Mouse (Mus musculus): ENCODE data around the gene Nell1. TPM values are rescaled to one million over a fixed set of nuclear protein-coding genes. Genes with fewer than 3 reads are reported as not detected.

The Nell1 gene
- polyA plus RNA-seq, 1 experiment from 2014 or later: 14.6 TPM

DNA sequence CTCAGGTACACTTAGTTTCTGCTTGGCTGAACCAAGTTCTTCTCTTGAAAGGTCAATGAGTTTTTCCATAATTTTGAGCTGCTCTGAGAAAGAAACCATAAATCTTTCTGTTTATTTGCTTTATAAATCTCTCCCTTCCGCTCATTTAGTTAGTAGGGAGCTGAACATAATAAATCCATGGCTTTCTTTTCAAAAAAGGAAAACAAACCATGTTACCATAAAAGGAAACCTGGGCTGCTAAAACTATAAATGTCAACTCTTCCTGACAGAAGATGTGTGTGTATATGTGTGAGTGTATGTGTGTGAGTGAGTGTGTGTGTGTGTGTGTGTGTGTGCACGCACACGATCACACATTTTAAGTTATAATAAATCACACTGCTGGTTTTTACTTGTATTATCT lies 320.8 kb downstream of the Nell1 start:
- Histone ChIP-seq H3K4me1 (ENCODE audit: control insufficient read depth, insufficient read depth, low read length) (no peaks in the 10 kb centered on the region), H3K9ac (ENCODE audit: low read depth, low read length) (no peak overlapping the region), H3K27ac (ENCODE audit: low read depth, low read length) (no peak overlapping the region), H3K4me2 (replicated peaks; ENCODE audit: low read depth, low read length) (no peak overlapping the region), H3K27me3 (ENCODE audit: control insufficient read depth, insufficient read depth, low read length) (no peaks in the 10 kb centered on the region), H3K4me3 (ENCODE audit: low read length) (no peak overlapping the region), H3K36me3 (ENCODE audit: control insufficient read depth, insufficient read depth, low read length) (no peaks in the 10 kb centered on the region), H3K9me3 (ENCODE audit: control insufficient read depth, low read length) (no peaks in the 10 kb centered on the region)
- WGBS: 34% methylated on average over 3 of the region's 3 CpGs
- ATAC-seq (ENCODE audit: low FRiP score, low TSS enrichment): peak; percentile 55; the same call in 1 of the 2 replicates

DNA sequence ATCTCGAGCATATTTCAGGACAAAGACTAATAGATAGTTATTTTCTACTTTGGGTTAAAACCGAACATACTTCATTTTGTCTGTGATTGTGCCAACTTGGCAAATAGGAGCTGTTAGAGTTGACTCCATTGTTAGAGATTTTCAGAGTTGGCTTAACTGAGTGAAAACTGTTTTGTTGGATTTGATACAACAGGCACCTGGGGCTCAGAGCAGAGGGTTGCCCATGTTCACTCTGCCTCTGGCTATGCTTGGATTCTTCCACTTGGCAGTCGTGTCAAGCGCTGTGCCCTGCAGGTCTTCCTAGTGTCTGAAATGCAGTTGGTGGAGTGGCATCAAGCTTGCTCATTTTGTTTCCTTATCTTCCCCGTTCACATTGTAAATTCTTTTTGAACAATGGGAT lies 363.6 kb downstream of the Nell1 start:
- H3K4me1 ChIP-seq (ENCODE audit: control insufficient read depth, insufficient read depth, low read length): no peaks in the 10 kb centered on the region
- 84% methylated on average over 5 of the region's 5 CpGs for WGBS
- H3K4me3 ChIP-seq (ENCODE audit: low read length): no peak overlapping the region
- H3K27me3 ChIP-seq (ENCODE audit: control insufficient read depth, insufficient read depth, low read length): no peaks in the 10 kb centered on the region
- no peak overlapping the region for H3K9ac ChIP-seq (ENCODE audit: low read depth, low read length)
- H3K4me2 ChIP-seq (replicated peaks; ENCODE audit: low read depth, low read length): no peak overlapping the region
- ATAC-seq (ENCODE audit: low FRiP score, low TSS enrichment): no peak
- H3K27ac ChIP-seq (ENCODE audit: low read depth, low read length): no peak overlapping the region
- H3K9me3 ChIP-seq (ENCODE audit: control insufficient read depth, low read length): no peaks in the 10 kb centered on the region
- no peaks in the 10 kb centered on the region for H3K36me3 ChIP-seq (ENCODE audit: control insufficient read depth, insufficient read depth, low read length)

DNA sequence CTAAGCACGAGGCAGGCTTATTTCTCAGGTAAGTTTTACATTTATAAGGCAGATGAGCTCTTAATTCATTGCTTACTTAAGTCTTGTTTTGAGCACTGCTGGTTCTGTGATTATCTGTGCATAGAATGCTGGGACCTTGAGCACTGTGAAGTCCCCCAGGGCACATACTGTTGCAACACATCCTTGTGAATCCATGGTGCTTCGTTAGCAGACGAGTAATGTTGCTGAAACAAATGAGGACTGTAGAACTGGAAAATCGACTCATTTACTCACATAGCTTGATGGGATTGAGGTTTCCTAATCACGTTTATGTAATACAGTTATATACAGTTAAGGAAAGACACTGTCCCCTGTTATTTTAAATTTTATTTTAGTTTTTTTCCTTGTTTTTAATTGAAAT lies 364.1 kb downstream of the Nell1 start:
- Histone ChIP-seq H3K4me2 (replicated peaks; ENCODE audit: low read depth, low read length) (no peak overlapping the region), H3K27ac (ENCODE audit: low read depth, low read length) (no peak overlapping the region), H3K27me3 (ENCODE audit: control insufficient read depth, insufficient read depth, low read length) (no peaks in the 10 kb centered on the region), H3K9ac (ENCODE audit: low read depth, low read length) (no peak overlapping the region), H3K4me1 (ENCODE audit: control insufficient read depth, insufficient read depth, low read length) (no peaks in the 10 kb centered on the region), H3K36me3 (ENCODE audit: control insufficient read depth, insufficient read depth, low read length) (no peaks in the 10 kb centered on the region), H3K4me3 (ENCODE audit: low read length) (no peak overlapping the region), H3K9me3 (ENCODE audit: control insufficient read depth, low read length) (no peaks in the 10 kb centered on the region)
- WGBS: 80% methylated on average over 5 of the region's 5 CpGs
- ATAC-seq (ENCODE audit: low FRiP score, low TSS enrichment): no peak

DNA sequence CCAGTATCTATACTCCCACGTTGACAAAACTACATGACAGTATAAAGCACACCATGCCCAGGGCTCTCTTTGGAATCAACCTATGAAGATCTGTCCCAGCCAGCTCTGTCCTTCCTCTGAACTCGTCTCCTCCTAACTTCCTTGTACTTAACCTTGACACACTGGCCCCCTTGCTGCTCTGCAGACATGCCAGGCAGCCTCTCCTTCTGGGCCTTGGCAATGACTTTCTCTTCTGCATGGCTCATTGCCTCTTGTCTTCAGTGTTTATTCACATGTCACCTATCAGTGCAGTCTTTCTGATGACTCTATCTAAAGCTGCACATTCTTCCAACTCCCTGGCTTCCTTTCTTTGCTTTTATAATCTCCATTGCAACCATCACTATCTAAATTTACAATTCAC lies 376.9 kb downstream of the Nell1 start:
- Histone ChIP-seq H3K9me3 (ENCODE audit: control insufficient read depth, low read length) (no peaks in the 10 kb centered on the region), H3K36me3 (ENCODE audit: control insufficient read depth, insufficient read depth, low read length) (no peaks in the 10 kb centered on the region), H3K4me1 (ENCODE audit: control insufficient read depth, insufficient read depth, low read length) (no peaks in the 10 kb centered on the region), H3K4me3 (ENCODE audit: low read length) (no peak overlapping the region), H3K9ac (ENCODE audit: low read depth, low read length) (no peak overlapping the region), H3K27ac (ENCODE audit: low read depth, low read length) (no peak overlapping the region), H3K4me2 (replicated peaks; ENCODE audit: low read depth, low read length) (no peak overlapping the region), H3K27me3 (ENCODE audit: control insufficient read depth, insufficient read depth, low read length) (no peaks in the 10 kb centered on the region)
- 29% methylated on average over 2 of the region's 2 CpGs for WGBS
- peak; percentile 90 for ATAC-seq (ENCODE audit: low FRiP score, low TSS enrichment)

DNA sequence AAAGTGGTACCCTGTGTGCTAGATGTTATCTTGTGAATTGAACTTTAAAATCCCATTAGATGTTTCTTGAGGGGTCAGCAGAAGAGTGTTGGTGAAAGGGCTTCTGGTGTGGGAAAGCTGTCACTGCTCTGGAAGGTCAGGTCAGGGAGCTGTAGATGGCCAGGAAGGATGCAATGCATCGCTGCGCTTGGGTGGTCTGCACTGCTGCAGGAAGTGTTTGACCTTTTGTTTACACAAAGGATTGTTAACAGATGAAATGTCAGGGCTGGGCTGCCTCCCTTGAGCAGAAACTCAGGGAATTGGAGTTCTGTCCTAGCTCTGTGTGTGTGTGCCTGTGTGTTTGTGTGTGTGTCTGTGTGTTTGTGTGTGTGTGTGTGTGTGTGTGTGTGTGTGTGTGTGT lies 382.5 kb downstream of the Nell1 start:
- no peak overlapping the region for H3K27ac ChIP-seq (ENCODE audit: low read depth, low read length)
- H3K4me2 ChIP-seq (replicated peaks; ENCODE audit: low read depth, low read length): no peak overlapping the region
- H3K27me3 ChIP-seq (ENCODE audit: control insufficient read depth, insufficient read depth, low read length): no peaks in the 10 kb centered on the region
- no peaks in the 10 kb centered on the region for H3K36me3 ChIP-seq (ENCODE audit: control insufficient read depth, insufficient read depth, low read length)
- no peak overlapping the region for H3K4me3 ChIP-seq (ENCODE audit: low read length)
- WGBS: 0% methylated on average over 2 of the region's 2 CpGs
- H3K9me3 ChIP-seq (ENCODE audit: control insufficient read depth, low read length): no peaks in the 10 kb centered on the region
- ATAC-seq (ENCODE audit: low FRiP score, low TSS enrichment): peak; percentile 91
- no peak overlapping the region for H3K9ac ChIP-seq (ENCODE audit: low read depth, low read length)
- H3K4me1 ChIP-seq (ENCODE audit: control insufficient read depth, insufficient read depth, low read length): no peaks in the 10 kb centered on the region

DNA sequence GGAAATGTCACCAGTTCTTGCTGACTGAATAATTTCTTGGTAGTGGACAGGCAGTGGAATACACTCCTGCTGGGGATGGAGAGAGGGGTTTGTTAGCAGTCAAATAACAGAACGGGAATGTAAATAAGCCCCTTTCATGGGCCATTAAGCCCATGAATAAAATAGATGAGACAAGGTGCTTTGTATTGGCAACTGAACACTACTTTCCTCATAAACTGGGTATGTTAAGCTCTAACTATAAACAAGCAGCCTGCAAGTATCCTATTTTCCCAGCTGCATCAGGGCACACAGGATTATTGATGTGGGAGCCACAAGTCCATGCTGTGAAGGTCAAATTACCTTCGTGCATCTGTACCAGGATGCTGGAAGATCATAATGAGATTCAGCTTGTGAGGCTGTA lies 387.4 kb downstream of the Nell1 start:
- WGBS: 11% methylated on average over 2 of the region's 2 CpGs
- Histone ChIP-seq H3K36me3 (ENCODE audit: control insufficient read depth, insufficient read depth, low read length) (no peaks in the 10 kb centered on the region), H3K27me3 (ENCODE audit: control insufficient read depth, insufficient read depth, low read length) (no peaks in the 10 kb centered on the region), H3K9me3 (ENCODE audit: control insufficient read depth, low read length) (no peaks in the 10 kb centered on the region), H3K27ac (ENCODE audit: low read depth, low read length) (no peak overlapping the region), H3K4me1 (ENCODE audit: control insufficient read depth, insufficient read depth, low read length) (no peaks in the 10 kb centered on the region), H3K4me2 (replicated peaks; ENCODE audit: low read depth, low read length) (no peak overlapping the region), H3K9ac (ENCODE audit: low read depth, low read length) (no peak overlapping the region), H3K4me3 (ENCODE audit: low read length) (no peak overlapping the region)
- ATAC-seq (ENCODE audit: low FRiP score, low TSS enrichment): peak; percentile 76

DNA sequence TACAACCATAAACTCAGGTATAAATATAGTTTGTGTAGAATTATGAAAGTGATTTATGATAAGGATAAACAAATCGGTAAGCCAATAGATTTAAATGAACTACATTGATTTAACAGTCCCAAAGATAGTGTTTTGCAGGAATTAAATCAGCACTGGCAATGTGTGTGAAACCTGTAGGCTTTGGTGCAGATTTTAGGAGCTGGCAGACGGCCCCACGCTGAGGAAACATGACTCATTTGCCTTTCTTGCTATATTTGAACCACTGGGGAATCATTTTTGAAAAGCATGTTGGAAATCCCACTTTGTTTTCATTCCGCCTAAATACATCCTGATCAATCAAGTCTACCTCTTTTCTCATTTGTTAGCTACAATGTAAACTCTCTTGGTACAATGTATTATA lies 400.2 kb downstream of the Nell1 start:
- 80% methylated on average over 4 of the region's 4 CpGs for WGBS
- no peak for ATAC-seq (ENCODE audit: low FRiP score, low TSS enrichment)
- Histone ChIP-seq H3K27me3 (ENCODE audit: control insufficient read depth, insufficient read depth, low read length) (no peaks in the 10 kb centered on the region), H3K4me2 (replicated peaks; ENCODE audit: low read depth, low read length) (no peak overlapping the region), H3K9me3 (ENCODE audit: control insufficient read depth, low read length) (no peaks in the 10 kb centered on the region), H3K4me3 (ENCODE audit: low read length) (no peak overlapping the region), H3K9ac (ENCODE audit: low read depth, low read length) (no peak overlapping the region), H3K4me1 (ENCODE audit: control insufficient read depth, insufficient read depth, low read length) (no peaks in the 10 kb centered on the region), H3K27ac (ENCODE audit: low read depth, low read length) (no peak overlapping the region), H3K36me3 (ENCODE audit: control insufficient read depth, insufficient read depth, low read length) (no peaks in the 10 kb centered on the region)

DNA sequence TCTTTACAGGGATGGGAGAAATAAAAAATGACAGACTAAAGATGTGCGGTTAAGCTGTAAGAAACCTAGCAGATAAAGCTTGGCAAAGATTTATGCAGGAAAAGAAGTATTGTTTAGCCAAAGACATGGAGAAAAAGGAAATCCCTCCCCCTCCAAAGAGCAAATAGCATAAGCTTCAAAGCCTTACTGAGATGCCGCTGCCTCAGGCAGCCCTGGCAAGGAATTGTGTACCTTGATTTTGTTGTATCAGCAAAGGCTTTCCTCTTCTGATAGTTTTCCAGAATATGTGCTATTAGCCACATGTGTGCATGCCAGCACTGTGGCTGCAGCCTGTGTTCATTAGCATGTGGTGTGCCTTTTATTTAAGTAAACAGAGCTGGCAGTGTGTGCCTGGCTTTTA lies 435.8 kb downstream of the Nell1 start:
- H3K4me2 ChIP-seq (replicated peaks; ENCODE audit: low read depth, low read length): no peak overlapping the region
- ATAC-seq (ENCODE audit: low FRiP score, low TSS enrichment): no peak
- H3K4me3 ChIP-seq (ENCODE audit: low read length): no peak overlapping the region
- 55% methylated on average over 2 of the region's 2 CpGs for WGBS
- no peak overlapping the region for H3K27ac ChIP-seq (ENCODE audit: low read depth, low read length)
- no peaks in the 10 kb centered on the region for H3K9me3 ChIP-seq (ENCODE audit: control insufficient read depth, low read length)
- H3K36me3 ChIP-seq (ENCODE audit: control insufficient read depth, insufficient read depth, low read length): no peaks in the 10 kb centered on the region
- H3K9ac ChIP-seq (ENCODE audit: low read depth, low read length): no peak overlapping the region
- no peaks in the 10 kb centered on the region for H3K4me1 ChIP-seq (ENCODE audit: control insufficient read depth, insufficient read depth, low read length)
- H3K27me3 ChIP-seq (ENCODE audit: control insufficient read depth, insufficient read depth, low read length): no peaks in the 10 kb centered on the region

DNA sequence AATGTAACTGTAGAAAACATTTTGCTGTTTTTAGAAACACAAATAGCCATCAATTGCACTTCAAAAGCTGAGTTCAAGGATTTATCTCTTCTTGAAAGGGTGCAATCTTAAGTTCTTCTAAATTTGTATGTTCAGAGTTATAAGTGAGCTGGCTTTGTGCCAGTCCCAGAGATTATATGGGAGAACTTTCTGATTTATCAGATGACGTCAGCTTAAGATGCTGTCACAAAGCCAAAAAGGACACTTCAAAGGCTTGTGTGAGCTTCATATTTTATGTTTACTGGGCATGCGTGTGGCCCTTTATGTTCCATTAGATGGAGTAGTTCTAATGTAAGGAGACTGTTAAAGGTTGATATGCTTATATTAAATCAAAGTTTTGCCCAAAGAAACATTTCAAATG lies 445.3 kb downstream of the Nell1 start:
- Histone ChIP-seq H3K27ac (ENCODE audit: low read depth, low read length) (no peak overlapping the region), H3K36me3 (ENCODE audit: control insufficient read depth, insufficient read depth, low read length) (no peaks in the 10 kb centered on the region), H3K4me3 (ENCODE audit: low read length) (no peak overlapping the region), H3K9ac (ENCODE audit: low read depth, low read length) (no peak overlapping the region), H3K9me3 (ENCODE audit: control insufficient read depth, low read length) (no peaks in the 10 kb centered on the region), H3K4me1 (ENCODE audit: control insufficient read depth, insufficient read depth, low read length) (no peaks in the 10 kb centered on the region), H3K4me2 (replicated peaks; ENCODE audit: low read depth, low read length) (no peak overlapping the region), H3K27me3 (ENCODE audit: control insufficient read depth, insufficient read depth, low read length) (no peaks in the 10 kb centered on the region)
- no peak for ATAC-seq (ENCODE audit: low FRiP score, low TSS enrichment)
- WGBS: 48% methylated on average over 2 of the region's 2 CpGs
